Mouse (Mus musculus): ENCODE data around the gene Mtfmt. TPM values are rescaled to one million over a fixed set of nuclear protein-coding genes. Genes with fewer than 3 reads are reported as not detected.

Gene Mtfmt
- total and polyA plus RNA-seq, 2 experiments from 2014 or later: 18.1 to 19.0 TPM

DNA sequence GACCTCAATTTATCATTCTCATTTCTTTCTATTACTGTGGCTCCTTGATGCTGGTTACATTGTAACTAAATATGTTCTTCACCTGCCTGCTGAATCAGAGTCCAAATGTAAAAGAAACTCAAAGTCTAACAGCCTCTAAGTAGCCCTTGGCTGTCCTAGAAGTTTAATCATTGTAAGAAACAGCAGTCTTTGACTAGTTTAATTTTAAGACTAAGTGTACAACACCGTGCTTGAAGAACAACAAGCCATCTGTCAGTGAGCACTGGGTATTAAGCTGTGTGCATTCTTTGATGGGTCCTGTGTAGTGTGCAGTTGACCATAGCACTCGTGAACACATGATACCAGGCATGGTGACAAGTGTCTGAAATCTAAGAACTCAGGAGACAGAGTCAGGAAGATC, 8.1 kb upstream of the Mtfmt start:
- no peaks in the 10 kb centered on the region for H3K27me3 ChIP-seq (ENCODE audit: insufficient read depth, low read length)
- H3K9ac ChIP-seq: no peak overlapping the region
- TF ChIP-seq CTCF (IDR thresholded peaks at IDR 0.05; ENCODE audit: low read depth): no peak
- no peaks in the 10 kb centered on the region for H3K4me1 ChIP-seq (ENCODE audit: insufficient read depth)
- no peaks in the 10 kb centered on the region for H3K36me3 ChIP-seq (ENCODE audit: insufficient read depth)
- no peak overlapping the region for H3K4me3 ChIP-seq (ENCODE audit: low read depth, low read length)
- no peak overlapping the region for H3K27ac ChIP-seq (ENCODE audit: low read depth, low read length)
- H3K4me2 ChIP-seq (ENCODE audit: low read depth): no peak overlapping the region
- DNase-seq: no peak
- no peaks in the 10 kb centered on the region for H3K9me3 ChIP-seq (ENCODE audit: low read length)
- ATAC-seq: no peak
- WGBS: 64% methylated on average over 2 of the region's 2 CpGs

DNA sequence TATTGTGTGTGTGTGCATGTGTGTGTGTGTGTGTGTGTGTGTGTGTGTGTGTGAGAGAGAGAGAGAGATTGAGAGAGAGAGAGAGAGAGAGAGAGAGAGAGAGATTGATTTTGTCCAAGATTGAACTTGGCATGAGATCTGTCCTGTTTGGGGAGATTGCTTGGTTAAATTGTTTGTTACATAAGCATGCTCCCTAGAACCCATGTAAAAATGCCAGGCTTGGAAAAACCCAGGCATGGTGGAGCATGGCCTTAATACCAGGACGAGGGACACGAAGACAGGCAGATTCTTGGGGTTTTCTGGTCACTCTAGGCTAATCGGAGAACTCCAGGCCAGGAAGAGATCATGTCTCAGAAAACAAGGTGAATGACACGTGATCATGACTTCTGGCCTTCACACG, 7.6 kb upstream of the Mtfmt start:
- no peaks in the 10 kb centered on the region for H3K9me3 ChIP-seq (ENCODE audit: low read length)
- no peak overlapping the region for H3K27ac ChIP-seq (ENCODE audit: low read depth, low read length)
- H3K4me3 ChIP-seq (ENCODE audit: low read depth, low read length): no peak overlapping the region
- no peak for TF ChIP-seq CTCF (IDR thresholded peaks at IDR 0.05; ENCODE audit: low read depth)
- H3K9ac ChIP-seq: no peak overlapping the region
- H3K36me3 ChIP-seq (ENCODE audit: insufficient read depth): no peaks in the 10 kb centered on the region
- 83% methylated on average over 5 of the region's 5 CpGs for WGBS
- no peaks in the 10 kb centered on the region for H3K4me1 ChIP-seq (ENCODE audit: insufficient read depth)
- ATAC-seq: no peak
- DNase-seq: no peak
- no peaks in the 10 kb centered on the region for H3K27me3 ChIP-seq (ENCODE audit: insufficient read depth, low read length)
- no peak overlapping the region for H3K4me2 ChIP-seq (ENCODE audit: low read depth)

DNA sequence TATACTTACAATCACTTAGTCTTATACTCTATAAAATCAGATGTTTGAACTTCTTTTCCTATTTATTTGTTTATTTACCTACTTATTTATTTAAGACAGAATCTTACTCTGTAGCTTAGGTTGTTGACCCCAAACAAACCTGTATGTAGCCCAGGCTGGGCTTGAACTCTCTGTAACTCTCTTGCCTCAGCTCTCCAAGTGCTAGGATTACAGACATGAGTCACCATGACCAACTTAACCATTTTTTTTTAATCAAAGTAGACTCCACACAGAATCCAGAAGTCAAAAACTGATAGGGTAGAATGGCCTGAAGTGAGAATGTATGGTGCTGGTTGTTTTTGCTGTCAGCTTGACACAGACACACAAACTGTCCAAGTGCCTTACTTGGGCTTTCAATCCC, 5.2 kb upstream of the Mtfmt start:
- DNase-seq: no peak
- Histone ChIP-seq H3K4me3 (ENCODE audit: low read depth, low read length) (no peak overlapping the region), H3K27me3 (ENCODE audit: insufficient read depth, low read length) (no peaks in the 10 kb centered on the region), H3K4me2 (ENCODE audit: low read depth) (no peak overlapping the region), H3K9ac (no peak overlapping the region), H3K36me3 (ENCODE audit: insufficient read depth) (no peaks in the 10 kb centered on the region), H3K9me3 (ENCODE audit: low read length) (no peaks in the 10 kb centered on the region), H3K27ac (ENCODE audit: low read depth, low read length) (no peak overlapping the region), H3K4me1 (ENCODE audit: insufficient read depth) (no peaks in the 10 kb centered on the region)
- no peak for TF ChIP-seq CTCF (IDR thresholded peaks at IDR 0.05; ENCODE audit: low read depth)
- no peak for ATAC-seq

DNA sequence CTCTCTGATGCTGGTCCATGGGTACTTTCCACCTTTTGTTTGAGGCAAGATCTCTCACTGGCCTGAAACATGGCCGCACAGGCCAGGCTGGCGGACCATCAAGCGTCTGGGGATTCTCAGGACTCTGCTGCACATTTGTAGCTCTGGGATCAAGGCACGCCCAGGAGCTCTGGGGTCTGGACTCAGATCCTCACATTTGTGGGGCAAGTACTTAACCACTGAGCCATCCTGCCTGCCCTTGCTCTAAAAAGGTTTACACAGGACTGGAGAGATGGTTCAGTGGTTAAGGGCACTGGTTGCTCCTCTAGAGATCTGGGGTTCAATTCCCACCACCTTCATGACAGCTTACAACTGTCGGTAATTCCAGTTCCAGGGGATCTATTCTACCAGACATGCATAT, 4.7 kb upstream of the Mtfmt start:
- no peak overlapping the region for H3K4me3 ChIP-seq (ENCODE audit: low read depth, low read length)
- H3K9ac ChIP-seq: no peak overlapping the region
- no peaks in the 10 kb centered on the region for H3K27me3 ChIP-seq (ENCODE audit: insufficient read depth, low read length)
- TF ChIP-seq CTCF (IDR thresholded peaks at IDR 0.05; ENCODE audit: low read depth): no peak
- DNase-seq (no peak), ATAC-seq (no peak)
- H3K4me2 ChIP-seq (ENCODE audit: low read depth): no peak overlapping the region
- H3K4me1 ChIP-seq (ENCODE audit: insufficient read depth): no peaks in the 10 kb centered on the region
- H3K36me3 ChIP-seq (ENCODE audit: insufficient read depth): no peaks in the 10 kb centered on the region
- no peaks in the 10 kb centered on the region for H3K9me3 ChIP-seq (ENCODE audit: low read length)
- 94% methylated on average over 5 of the region's 5 CpGs for WGBS
- H3K27ac ChIP-seq (ENCODE audit: low read depth, low read length): no peak overlapping the region

DNA sequence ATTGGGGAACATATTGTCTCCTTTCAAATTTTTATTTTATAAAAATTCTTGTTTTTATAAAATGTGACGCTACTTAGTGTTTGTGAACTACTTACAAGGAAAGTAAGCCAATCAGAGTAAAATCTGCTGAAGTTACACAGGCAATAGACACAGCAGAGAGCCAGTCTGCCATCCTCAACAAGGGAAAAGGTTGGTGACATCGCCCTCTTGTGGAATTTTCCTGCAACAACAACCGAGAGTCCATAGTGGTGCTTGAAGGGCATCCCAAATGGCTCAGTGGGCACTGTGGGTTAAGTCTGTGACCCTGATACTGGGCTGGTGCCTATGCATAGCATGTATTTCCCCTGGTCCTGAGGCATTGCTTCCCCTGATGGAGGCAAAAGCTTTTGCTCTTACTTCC, 3.3 kb upstream of the Mtfmt start:
- no peak overlapping the region for H3K27ac ChIP-seq (ENCODE audit: low read depth, low read length)
- peak; percentile 92 for TF ChIP-seq CTCF (IDR thresholded peaks at IDR 0.05; ENCODE audit: low read depth)
- H3K4me3 ChIP-seq (ENCODE audit: low read depth, low read length): no peak overlapping the region
- DNase-seq (peak; percentile 91), ATAC-seq (peak; percentile 34)
- no peak overlapping the region for H3K4me2 ChIP-seq (ENCODE audit: low read depth)
- H3K9me3 ChIP-seq (ENCODE audit: low read length): no peaks in the 10 kb centered on the region
- no peaks in the 10 kb centered on the region for H3K36me3 ChIP-seq (ENCODE audit: insufficient read depth)
- H3K4me1 ChIP-seq (ENCODE audit: insufficient read depth): peaks cover 4% of the 10 kb centered on the region
- WGBS: 1% methylated on average over 3 of the region's 3 CpGs
- H3K27me3 ChIP-seq (ENCODE audit: insufficient read depth, low read length): no peaks in the 10 kb centered on the region
- H3K9ac ChIP-seq: no peak overlapping the region

DNA sequence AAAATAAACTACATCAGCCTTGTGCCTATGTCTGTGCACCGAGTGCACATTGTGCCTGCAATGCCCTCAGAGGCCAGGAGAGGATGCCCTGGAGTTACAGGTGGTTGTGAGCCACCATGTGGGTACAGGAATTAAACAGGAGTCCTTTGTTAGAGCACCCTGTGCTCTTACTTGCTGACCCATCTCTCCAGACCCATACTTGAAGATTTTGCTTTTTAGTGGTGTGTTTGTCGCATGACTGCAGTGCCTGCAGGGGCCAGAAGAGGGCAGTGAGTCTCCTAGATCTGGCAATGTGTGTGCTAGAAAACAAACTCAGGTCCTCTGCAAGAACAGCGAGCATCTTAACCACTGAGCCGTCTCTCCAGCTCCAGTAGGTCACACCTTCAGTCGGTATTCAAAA, 1.4 kb upstream of the Mtfmt start:
- peak; percentile 13 for DNase-seq
- Histone ChIP-seq H3K4me2 (ENCODE audit: low read depth) (no peak overlapping the region), H3K9ac (no peak overlapping the region), H3K4me3 (ENCODE audit: low read depth, low read length) (no peak overlapping the region), H3K36me3 (ENCODE audit: insufficient read depth) (no peaks in the 10 kb centered on the region), H3K9me3 (ENCODE audit: low read length) (no peaks in the 10 kb centered on the region), H3K27ac (ENCODE audit: low read depth, low read length) (no peak overlapping the region), H3K4me1 (ENCODE audit: insufficient read depth) (peaks cover 4% of the 10 kb centered on the region), H3K27me3 (ENCODE audit: insufficient read depth, low read length) (no peaks in the 10 kb centered on the region)
- ATAC-seq: no peak
- TF ChIP-seq CTCF (IDR thresholded peaks at IDR 0.05; ENCODE audit: low read depth): no peak; the same call in 1 of the 2 replicates
- 64% methylated on average over 5 of the region's 5 CpGs for WGBS

DNA sequence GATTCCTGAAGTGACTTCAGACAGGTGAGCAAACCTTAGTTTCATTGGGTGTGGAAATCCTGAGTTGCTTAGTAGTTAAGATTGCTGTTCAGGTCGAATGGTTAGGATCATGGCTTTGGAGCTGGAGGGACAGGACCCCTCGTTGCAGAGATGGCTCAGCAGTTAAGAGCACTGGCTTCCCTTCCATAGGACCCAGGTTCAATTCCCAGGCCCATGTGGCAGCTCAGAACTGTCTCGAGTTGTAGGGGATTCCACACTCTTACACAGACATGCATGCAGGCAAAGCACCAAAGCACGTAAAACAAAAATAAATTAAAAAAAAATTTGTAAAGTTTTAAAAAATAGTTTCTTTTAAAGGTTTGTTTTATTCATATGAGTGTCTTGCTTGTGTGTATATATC, 371 bp upstream of the Mtfmt start:
- Histone ChIP-seq H3K27me3 (ENCODE audit: insufficient read depth, low read length) (no peaks in the 10 kb centered on the region), H3K9me3 (ENCODE audit: low read length) (no peaks in the 10 kb centered on the region), H3K36me3 (ENCODE audit: insufficient read depth) (peaks cover 2% of the 10 kb centered on the region), H3K4me3 (ENCODE audit: low read depth, low read length) (peak overlapping the region; percentile 79; the same call in 1 of the 2 replicates), H3K27ac (ENCODE audit: low read depth, low read length) (no peak overlapping the region), H3K9ac (no peak overlapping the region), H3K4me1 (ENCODE audit: insufficient read depth) (peaks cover 4% of the 10 kb centered on the region), H3K4me2 (ENCODE audit: low read depth) (no peak overlapping the region)
- 74% methylated on average over 4 of the region's 4 CpGs for WGBS
- TF ChIP-seq CTCF (IDR thresholded peaks at IDR 0.05; ENCODE audit: low read depth): no peak
- peak; percentile 20; the same call in 1 of the 2 replicates for ATAC-seq
- no peak for DNase-seq

DNA sequence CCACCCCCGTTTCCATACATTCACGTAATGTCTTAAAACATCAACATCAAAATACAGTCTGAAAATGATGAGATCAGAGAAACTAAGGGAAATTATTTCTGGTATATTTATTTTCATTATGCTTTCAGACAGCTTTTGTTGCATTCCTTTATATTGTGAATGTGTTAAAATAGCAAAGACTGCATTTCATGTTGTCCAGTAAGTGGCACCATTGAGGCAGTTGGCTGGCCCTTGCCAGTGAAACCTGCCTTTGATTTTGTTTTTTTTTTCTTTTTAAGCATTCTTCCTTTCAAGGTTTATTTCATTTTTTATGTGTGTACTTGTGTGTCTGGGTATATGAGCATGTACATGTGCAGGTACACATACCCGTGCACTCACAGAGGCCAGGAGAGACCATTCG, 9.1 kb downstream of the Mtfmt start:
- Histone ChIP-seq H3K4me3 (ENCODE audit: low read depth, low read length) (no peak overlapping the region), H3K27ac (ENCODE audit: low read depth, low read length) (no peak overlapping the region), H3K27me3 (ENCODE audit: insufficient read depth, low read length) (no peaks in the 10 kb centered on the region), H3K9me3 (ENCODE audit: low read length) (no peaks in the 10 kb centered on the region), H3K4me2 (ENCODE audit: low read depth) (no peak overlapping the region), H3K9ac (no peak overlapping the region), H3K36me3 (ENCODE audit: insufficient read depth) (peaks cover 52% of the 10 kb centered on the region), H3K4me1 (ENCODE audit: insufficient read depth) (no peaks in the 10 kb centered on the region)
- DNase-seq (no peak), ATAC-seq (no peak)
- WGBS: 95% methylated on average over 4 of the region's 4 CpGs
- peak; percentile 28; the same call in 1 of the 2 replicates for TF ChIP-seq CTCF (IDR thresholded peaks at IDR 0.05; ENCODE audit: low read depth)
